Mouse (Mus musculus) 3T3-L1 (cell line): ENCODE data around the gene Foxe3.

Experiments used
- DNase-seq: peaks from one replicate; pipeline ENCODE4 v3.0.0-alpha.2; 2015; ENCODE audit warnings: low read depth, low spot score

Foxe3 gene

GRCm38 (mm10) chr4:114925917-114926312 lies at the start of gene Foxe3:
Gene Foxe3, minus strand, starts transcription at chr4:114926013.
- no peak for DNase-seq

DNA sequence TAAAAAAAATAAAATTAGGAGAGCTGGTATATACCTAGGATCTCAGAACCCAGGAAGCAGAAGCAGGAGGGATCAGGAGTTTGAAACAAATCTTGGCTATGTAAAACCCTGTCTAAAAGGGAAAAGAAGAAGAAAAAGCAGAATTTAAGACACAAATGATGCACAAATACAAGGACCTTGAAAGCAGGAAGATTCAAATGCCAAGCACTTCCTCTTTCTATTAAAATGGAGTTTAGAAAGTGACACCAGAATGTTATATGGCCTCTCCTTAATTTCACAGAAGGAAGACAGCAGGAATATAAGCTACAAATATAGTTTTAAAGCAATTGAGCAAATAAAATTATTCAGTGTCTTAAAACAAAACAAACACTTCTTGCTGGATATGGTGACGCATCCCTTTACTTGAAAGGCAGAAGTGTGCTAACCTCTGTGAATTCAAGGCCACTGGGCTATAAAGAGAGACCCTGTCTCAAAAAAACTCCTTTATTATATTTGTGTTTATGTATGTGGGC lies 47.5 kb upstream of the Foxe3 start:
- DNase-seq: no peak

DNA sequence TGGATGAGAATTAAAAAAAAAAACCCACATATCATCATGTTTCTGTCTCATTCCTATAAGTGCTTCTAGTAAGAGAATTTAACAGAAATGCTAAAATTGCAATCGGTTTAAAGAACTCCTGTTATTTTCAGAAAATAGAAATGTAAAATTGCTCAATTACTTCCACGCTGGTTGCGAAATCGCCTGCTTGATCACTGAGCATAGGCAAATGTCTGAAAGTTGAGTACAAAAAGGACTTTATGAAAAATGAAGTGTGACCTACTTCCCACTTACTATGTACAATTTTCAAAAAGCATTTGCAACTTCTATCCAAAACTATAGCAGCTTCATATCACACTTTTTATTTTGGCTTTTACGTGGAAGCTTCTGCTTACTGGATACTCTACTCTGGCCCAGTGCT lies 44.9 kb upstream of the Foxe3 start:
- DNase-seq: no peak

DNA sequence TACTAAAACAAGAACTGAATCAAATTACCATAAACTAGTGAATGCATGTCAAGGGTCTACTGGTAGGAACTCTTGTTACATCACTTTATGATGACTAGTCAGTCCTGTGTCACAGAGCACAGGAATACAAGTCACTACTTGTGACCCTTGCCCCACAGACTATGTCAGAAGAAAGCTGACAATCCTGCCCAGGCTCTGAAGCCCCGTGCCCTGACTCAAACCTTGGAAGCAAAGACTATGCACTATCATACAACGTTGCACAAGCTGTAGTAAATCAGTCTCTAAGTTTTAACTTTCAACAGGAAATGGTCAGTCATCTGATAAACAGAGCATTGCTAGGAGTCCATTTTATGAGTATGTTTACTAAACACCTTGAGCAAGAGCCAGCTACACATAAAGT lies 35.1 kb upstream of the Foxe3 start:
- peak; percentile 26 for DNase-seq

DNA sequence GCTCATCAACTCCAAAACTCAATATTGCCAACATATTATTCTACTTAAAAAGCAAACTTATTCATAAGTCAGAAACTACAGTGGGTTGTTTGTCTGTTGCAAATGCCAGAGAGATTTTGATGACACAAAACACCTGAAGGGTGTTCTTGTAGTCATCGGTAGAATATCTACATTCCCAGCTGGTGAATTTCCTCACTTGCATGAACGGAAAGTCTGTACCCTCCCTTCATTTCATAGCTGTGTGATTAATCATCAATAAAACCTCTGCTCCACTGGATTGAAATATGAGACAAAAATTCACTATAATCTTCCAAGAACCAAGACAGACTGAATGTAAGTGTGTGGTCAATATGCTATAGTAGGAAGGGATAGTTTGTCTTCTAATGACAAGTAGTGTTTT lies 33.7 kb upstream of the Foxe3 start:
- DNase-seq: peak; percentile 64

GRCm38 (mm10) chr4:114958786-114959185 lies 33.0 kb upstream of the Foxe3 start:
- DNase-seq: no peak

GRCm38 (mm10) chr4:114958231-114958630 lies 32.4 kb upstream of the Foxe3 start:
- peak; percentile 42 for DNase-seq

- DNase-seq: peak; percentile 18
Measured at GRCm38 (mm10) chr4:114957403-114957802, 31.6 kb upstream of the Foxe3 start.

- DNase-seq: no peak
Measured at GRCm38 (mm10) chr4:114953172-114953571, 27.4 kb upstream of the Foxe3 start.

GRCm38 (mm10) chr4:114947852-114948481 lies 22.2 kb upstream of the Foxe3 start:
- DNase-seq: no peak

- peak; percentile 82 for DNase-seq
Measured at GRCm38 (mm10) chr4:114947395-114947794, 21.6 kb upstream of the Foxe3 start.

- no peak for DNase-seq
Measured at GRCm38 (mm10) chr4:114946416-114946815, 20.6 kb upstream of the Foxe3 start.

GRCm38 (mm10) chr4:114945021-114945420 lies 19.2 kb upstream of the Foxe3 start:
- DNase-seq: no peak

DNA sequence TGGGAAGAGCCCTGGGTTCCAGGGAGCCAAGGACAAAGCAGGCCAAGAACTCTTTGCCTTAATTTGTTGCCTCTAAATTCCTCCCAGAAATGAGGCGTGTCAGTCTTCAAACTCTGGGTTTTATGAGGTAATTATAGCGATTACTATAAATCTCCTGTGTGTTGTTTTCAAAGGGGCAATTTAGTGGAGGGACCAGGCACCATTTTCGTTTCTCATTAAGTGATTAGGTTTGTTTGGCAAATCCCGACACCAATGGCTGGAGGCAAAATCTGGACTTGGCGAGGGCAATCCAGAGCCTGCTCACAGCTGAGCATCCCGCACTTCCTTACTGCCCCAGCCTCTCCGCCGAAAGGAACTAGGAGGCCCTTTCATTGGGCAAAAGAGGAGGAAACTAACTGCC lies 16.8 kb upstream of the Foxe3 start:
- DNase-seq: no peak

GRCm38 (mm10) chr4:114942112-114942511 lies 16.3 kb upstream of the Foxe3 start:
- no peak for DNase-seq

DNA sequence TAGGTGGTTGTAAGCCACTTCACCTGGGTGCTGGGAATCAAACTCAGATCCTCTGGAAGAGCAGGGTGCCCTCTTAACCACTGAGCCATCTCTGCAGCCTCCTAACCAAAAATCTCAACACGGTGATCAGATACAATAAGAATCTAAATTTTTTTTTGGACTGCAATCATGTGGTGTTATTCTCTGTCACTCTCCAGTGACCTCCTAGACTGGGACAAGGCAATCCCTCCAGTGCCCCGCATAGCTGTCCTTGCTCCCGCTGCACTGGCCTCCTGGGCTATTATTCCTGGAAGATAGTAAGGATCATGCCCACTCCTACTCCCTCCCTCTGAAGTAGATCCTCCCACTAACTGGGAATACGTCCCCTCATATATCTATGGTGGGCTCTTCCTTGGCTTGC lies 15.5 kb upstream of the Foxe3 start:
- DNase-seq: no peak

GRCm38 (mm10) chr4:114938248-114938647 lies 12.4 kb upstream of the Foxe3 start:
- DNase-seq: no peak

GRCm38 (mm10) chr4:114937459-114938047 lies 11.7 kb upstream of the Foxe3 start:
- peak; percentile 29 for DNase-seq

DNA sequence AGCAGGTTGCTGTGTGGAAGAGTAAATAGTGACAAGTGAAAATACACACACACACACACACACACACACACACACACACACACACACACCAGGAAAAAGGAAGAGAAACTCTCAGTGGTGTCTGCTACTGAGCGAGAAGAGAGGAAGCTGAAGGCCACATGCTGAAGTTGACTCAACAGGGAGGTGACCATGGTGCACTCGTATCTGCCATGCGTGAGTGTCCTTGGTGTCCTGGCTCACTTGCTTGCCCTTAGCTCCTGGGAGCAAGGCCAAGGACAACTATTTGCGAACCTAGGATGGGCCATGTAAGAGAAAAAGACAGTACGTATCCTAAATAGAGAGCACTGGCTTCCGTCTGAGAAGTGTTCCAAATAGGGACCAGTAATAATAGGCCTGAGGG lies 8.4 kb upstream of the Foxe3 start:
- no peak for DNase-seq

DNA sequence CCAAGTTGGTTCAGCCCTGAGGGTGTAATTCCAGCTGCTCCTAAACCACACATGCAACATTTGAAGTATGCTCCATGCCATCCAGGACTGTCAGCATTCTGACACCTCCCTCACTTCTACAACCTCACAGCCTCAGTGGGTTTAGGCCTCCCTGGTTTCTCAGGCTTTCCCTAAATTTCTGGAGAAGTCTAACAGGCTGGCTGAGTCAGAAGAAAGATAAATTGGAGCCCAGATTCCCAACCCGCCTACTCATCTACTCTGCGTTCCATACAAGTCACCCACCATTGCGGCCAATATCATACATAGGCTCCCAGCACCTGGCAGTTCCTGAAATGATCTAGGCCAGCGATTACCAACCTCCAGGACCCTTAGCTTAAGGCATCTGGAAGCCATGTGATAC lies 6.9 kb upstream of the Foxe3 start:
- DNase-seq: no peak

DNA sequence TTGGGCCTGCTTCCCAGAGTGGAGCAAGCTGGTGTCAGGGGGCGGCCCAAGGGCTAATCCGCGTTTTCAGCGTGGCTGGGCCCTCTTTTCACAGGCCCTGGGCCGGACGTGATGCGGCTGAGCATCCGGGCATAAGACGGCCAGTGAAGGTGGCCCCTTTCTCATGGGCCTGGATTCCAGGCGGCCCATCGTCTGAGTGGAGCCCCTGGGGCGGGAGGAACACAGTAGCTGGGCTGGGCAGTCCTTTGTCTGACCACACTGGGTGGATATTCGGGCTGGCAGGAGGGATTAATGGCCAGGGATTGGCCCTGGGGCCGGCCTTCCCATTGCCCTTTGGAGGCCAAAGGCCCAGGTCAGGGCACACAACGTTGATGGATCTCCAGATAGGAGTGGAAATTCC lies 3.3 kb upstream of the Foxe3 start:
- DNase-seq: no peak

GRCm38 (mm10) chr4:114924971-114925916 lies 569 bp downstream of the Foxe3 start:
- no peak for DNase-seq
